Mouse (Mus musculus): ENCODE measurements at regions not wholly inside any gene's neighbourhood (a gene's known extent, or its start where the extent isn't known, plus 50 kb on each side); places are given as distances from the start of the nearest gene placed in this dataset.
"Not testable (repeated sequence)": the region's sequence is repeated elsewhere in the genome, so short reads cannot be mapped to it uniquely, and the experiment has no call there.

DNA sequence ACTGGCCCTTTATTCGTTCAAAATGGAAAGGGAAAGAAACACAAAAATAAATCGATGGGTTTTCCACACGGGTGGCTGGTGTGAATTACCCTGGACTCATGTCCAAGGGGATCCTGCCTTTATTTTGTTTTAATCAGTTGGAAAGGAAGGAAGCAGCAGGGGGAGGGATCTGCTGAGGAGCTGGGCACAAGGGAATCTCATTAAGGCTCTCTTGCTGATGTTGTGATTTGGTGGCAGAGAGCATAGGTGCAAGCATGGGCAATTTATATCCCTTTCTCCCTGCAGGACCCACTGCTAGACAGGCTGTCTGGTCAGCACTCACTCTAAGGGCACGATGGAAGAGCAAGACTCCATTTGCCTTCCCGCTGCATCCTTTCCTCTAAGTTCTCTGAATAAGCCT is 469.2 kb downstream of the Epha7 start:
- DNase-seq (ENCODE audit: low spot score in 2 of 2): no peak

DNA sequence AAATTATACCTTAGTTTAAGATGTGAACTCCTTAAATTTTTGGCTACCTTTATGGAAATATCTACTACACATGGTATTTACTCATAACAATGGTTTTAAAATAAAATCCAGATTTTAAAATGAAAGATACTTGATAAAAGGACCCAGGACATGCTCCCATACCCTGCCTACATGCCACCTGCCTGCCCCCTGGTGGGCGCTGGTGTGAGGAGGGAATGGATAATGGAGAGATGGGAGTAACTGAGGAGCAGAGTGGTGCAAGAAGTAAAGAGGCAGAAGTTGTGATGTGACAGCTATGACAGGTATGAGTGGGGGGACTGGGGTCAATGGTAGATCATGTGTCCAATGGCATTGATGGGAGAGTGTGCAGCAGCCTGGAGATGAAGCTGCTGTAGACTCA is 488.4 kb downstream of the Epha7 start:
- peak in 1 of 2 experiments; percentile 21 for DNase-seq (ENCODE audit: low spot score in 2 of 2)

DNA sequence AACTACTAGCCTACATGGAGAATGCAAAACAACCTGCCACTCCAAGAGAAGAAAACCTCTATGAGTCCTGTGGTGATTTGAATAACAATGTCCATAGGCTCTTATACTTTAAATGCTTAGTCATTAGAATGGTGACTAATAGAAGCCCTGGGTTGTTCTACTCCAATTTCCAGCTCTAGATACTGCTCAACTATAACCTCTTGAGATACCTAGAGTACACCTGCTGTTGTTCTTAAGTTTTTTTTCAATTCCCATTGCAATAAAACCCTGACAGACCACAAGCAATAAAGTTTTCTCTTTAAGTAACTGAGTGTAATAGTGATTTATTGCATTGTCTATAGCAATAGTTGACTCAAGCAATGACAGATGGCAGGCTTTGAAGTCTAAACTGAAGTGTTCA is 491.0 kb downstream of the Epha7 start:
- DNase-seq (ENCODE audit: low spot score in 2 of 2): no peak

DNA sequence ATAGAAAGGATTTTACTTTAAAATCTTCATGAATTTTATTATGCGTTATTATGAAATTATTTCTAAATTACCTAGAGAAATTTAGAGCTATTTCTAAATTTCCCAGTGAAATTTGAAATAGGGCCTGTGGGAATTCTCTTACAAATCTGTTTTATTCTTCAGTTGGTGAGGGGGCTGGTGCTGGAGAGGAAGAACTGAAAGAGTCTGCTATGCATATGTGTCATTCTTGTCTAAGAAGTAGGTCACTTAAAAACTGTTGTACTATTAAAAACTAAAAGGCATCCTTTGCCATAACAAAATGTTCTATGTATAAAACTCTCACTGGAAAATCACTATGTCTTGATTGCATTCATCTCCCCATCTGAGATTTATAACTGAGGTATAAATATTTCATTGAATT is 494.3 kb downstream of the Epha7 start:
- DNase-seq (ENCODE audit: low spot score in 2 of 2): no peak

DNA sequence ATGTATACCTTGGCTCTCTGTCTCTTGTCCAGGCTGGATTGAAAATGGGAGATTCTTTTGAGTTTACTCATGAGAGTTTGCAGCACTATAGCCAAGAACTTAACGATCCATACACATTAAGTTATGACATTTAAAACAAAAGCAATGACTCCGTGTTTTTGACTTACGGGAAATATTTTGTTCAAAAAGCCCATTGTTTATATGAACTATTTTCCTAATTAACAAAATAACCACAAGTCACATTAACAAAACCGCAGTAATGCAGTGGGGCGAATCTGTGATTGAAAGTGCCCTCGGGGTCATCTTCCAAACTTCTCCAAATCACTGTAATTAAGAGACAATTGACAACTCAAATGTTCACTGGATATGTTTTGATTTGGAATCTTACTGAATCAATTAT is 511.0 kb downstream of the Epha7 start:
- DNase-seq (ENCODE audit: low spot score in 2 of 2): no peak

DNA sequence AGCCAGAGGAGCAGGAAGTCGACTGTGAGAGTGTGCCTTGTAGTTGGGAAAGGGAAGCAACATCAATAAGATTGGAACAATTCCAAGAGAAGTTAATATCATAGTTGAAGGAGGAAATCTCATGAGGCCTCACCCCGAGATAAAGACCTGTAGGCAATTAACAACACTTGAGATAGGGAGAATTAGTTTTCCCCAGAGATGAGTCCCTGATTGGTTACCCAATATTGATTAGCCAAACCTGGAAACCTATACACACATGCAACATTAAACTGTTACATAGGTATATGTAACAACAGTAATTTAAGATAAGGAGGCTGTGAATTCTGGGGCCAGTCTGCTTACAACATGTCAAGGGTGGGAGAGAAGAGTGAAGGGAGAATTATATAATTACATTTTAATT is 516.2 kb downstream of the Epha7 start:
- DNase-seq (ENCODE audit: low spot score in 2 of 2): no peak

DNA sequence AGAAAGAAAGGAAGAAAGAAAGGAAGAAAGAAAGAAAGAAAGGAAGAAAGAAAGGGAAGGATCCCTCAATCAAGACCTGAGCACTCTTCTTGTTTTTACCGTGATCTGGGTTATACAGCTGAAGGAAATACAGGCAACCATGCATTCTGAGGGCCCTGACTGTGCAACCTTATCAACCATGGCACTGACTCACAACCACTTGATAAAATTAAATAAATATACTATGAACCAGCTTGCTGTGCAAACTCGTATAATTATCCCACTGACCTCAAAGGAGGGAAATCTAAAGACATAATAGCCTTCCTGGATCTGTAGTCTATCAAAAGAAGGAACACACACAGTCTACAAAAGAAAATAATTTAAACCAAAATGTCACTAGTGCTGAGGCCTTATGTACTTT is 518.8 kb downstream of the Epha7 start:
- no peak for DNase-seq (ENCODE audit: low spot score in 2 of 2)

DNA sequence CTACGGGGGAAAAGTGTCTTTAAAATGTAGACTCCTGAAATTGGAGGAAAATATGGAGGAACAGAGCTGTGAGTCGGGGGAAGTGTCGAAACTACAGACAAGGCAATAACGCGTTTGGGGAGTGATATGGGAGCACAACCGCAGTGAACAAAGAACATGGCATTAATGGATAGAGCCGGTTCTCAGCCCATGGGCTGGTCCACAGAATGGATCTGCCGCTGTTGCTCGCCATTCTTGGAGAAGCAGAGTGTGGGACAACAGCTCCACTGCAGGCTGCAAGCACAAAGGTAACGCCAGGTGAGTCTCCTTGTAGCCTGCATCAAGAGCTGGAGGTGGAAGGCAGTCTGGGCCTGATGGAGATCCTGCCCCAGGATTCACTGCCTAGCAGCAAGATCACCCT is 524.3 kb downstream of the Epha7 start:
- no peak for DNase-seq (ENCODE audit: low spot score in 2 of 2)

DNA sequence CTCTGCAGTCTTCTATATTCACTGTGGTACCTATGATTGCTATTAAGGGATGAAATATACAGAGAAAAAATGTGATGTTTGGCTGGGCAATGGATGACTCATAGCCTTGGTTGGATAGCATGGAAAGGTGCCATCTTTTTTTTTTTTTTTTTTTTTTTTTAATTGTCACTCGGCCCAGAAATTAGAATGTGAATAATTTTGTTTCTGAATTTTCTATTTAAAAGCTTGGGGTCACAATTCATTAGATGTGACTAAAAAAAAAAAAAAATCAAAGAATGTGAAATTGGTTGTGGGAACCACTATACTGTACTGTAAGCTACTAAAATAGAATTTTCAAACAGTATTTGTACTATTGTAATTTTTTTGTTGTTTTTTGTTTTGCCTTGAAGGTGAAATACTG is 549.3 kb downstream of the Epha7 start:
- DNase-seq (ENCODE audit: low spot score in 2 of 2): no peak

DNA sequence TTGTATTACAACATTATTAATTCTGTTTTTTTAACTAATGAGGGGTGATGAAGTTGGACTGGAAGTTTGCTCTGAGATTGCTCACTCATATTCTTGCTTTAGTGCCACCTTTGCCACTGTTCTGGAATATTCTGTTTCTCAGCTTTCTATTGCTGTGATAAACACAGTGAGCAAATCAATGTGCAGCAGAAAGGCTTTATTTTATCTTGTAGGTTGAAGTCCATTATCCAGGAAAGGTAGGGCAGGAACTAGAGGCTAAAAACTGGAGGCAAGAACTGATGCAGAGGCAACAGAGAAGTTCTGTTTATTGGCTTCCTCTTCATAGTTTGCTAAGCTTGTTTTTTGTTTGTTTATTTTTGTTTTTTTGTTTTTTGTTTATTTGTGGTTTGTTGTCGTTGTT is 576.4 kb downstream of the Epha7 start:
- no peak for DNase-seq (ENCODE audit: low spot score in 2 of 2)

DNA sequence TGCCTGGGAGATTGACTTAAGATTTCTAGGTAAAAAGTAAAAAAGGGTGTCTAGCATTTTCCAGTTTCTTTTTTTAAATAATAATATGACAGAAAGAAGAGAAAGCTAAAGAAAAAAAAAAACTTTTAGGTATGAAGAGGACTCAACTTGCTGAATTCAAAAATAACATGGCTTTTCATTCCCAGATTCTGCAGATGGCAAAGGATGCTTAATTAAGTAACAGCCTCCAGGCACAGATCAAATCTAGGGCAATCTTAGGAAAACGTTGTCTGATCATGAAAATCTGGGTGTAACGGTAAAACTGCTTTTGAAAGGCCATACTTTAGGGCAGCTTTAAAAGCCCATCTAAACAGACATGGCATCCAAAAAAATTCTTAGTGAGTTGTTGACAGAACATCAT is 577.4 kb downstream of the Epha7 start:
- no peak for DNase-seq (ENCODE audit: low spot score in 2 of 2)

DNA sequence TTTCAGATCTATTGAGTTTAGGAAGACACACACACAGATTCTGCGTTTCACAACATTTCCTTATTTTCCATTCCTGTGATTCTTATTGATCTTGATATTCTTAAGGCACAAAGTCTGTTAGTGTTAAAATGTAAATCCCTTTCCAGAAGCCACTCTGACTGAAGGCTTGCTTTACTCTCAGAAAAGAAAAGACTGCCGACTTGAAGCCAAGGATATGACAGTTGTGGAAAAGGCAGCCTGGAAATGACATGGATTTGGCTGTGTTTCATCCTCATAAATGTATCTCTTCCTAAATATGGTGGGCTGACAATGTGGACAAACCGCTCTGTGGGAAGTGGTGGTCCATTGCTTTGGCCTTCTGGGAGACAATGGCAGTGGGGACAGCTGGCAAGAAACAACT is 589.2 kb downstream of the Epha7 start:
- no peak for DNase-seq (ENCODE audit: low spot score in 2 of 2)

DNA sequence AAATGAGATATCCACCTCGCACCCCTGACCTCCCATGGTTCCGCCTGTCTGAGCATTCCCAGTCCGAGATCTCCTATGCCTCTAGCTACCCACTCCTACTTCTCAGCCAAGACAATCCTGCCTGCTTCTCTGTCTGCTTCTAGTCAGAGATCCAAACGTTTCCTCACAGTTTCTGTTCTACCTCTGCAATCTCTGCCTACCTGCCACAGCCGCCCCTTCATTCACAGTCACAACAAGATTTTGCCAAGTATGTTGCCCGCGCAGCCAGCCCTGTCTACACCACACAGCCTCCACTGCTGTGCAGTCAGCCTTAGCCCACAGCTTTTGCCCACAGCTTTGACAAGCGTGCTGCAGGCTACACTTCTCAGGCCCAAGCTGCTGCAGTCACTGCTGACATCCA is 601.7 kb downstream of the Epha7 start:
- DNase-seq (ENCODE audit: low spot score in 2 of 2): no peak

DNA sequence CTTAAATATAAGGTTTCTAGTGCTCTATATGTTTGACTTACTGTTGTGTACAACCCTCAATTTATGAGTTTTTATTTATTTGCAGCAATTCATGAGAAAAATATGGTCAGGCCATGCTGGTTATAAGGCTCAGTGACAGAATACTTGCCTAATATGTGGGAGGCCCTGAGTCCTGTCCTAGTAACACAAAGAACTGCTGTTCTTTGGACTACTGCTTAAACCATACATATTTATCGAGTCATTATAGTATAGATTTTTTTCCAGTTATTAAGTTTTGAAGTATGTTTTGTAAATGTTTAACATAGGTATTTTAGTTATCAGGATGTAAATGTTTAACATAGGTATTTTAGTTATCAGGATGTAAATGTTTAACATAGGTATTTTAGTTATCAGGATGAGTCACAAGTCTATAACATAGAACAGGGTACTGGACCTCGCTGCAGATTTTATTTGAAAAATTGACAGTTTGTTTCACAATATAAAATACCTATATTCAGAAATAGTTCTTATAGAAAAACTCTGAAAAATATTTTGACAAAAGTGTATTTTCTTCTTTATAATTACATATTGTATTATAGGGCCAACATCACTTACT is 607.4 kb downstream of the Epha7 start:
- no peak for DNase-seq (ENCODE audit: low spot score in 2 of 2)

DNA sequence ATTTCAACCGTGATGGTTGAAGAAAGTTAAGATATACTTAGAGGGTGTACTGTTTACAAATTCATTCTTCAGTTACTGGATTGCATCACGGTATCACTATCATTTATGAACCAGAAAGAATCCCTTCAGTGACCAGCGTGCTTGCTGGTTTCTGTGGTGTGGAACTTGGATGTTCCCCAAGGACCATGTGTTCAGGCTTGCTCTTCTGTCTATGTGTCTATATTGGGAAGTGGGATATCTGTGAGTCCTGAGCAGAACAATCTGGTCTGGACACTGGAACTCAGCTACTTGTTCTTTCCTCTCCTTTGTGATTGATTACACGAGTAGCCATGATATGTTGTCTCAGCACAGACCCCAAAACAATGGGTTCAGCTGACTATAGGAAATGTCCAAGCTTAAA is 618.6 kb downstream of the Epha7 start:
- not testable (repeated sequence) for DNase-seq (ENCODE audit: low spot score in 2 of 2)

DNA sequence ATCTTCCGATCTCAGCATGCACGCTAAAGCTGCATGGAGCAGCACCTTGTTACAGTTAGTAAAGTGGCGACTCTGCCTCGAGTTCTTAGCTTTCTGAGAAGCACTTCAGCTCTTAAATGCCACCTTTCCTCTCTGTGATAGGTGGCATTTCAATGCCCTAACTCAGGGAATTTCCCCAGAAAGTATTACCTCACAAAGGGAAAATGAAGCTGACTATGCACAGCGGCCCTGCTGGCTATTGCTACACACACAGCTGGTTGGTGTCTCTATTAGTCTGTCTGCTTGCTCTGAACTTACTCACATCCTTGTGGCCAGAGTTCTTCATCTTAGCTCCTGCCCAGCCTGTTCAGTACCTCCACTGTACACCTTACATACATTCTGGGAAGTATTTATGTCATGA is 650.4 kb downstream of the Epha7 start:
- DNase-seq (ENCODE audit: low spot score in 2 of 2): no peak

DNA sequence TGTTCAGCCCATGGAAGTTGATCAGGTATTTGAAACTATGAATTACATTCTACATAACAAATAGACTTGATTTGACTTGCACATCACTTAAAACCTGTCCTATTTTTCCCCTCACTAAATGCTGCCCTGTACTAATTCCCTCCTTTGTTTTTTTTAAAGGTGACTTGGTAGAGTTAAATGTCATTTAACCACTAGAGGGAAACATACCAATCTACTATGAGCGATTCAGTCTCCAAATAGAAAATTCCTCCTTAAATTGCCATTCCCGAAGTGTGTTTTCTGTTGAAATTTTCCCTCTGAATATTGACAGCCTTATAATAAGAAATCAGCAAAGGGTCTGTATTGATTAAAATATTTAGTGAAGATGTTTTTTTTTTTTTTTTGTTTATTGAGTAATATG is 653.4 kb downstream of the Epha7 start:
- no peak for DNase-seq (ENCODE audit: low spot score in 2 of 2)

DNA sequence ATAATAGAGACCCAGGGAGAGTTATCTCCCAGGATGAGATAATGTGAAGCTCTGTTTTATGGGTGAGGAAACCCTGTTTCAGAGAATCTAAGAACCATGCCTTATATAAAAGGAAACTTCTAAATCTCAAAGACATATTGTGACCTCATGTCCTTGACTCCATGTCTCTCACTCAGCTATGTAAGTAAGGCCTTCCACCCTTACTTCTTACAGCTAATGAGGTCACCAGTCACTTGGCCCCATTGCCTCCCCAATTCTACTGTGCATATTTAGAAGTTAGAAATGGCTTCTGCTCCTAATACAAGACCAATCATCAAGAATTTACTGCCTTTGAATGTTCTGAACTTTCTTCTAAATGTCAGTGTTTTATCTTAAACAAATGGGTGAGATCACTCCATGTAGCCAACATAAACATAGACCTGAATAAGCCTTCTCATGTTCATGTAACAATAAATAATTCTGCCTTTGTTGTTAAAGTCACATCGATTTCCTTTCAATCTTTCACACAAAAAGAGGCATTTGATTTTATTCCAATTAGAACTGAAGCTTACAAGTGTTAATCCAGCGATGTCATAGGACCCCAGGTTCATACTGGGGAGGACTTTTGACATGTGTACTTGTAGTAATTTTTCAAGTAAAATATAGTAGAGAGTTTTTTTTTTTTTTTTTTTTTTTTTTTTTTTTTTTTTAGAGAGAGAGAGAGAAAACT is 667.6 kb downstream of the Epha7 start:
- no peak for DNase-seq (ENCODE audit: low spot score in 2 of 2)

DNA sequence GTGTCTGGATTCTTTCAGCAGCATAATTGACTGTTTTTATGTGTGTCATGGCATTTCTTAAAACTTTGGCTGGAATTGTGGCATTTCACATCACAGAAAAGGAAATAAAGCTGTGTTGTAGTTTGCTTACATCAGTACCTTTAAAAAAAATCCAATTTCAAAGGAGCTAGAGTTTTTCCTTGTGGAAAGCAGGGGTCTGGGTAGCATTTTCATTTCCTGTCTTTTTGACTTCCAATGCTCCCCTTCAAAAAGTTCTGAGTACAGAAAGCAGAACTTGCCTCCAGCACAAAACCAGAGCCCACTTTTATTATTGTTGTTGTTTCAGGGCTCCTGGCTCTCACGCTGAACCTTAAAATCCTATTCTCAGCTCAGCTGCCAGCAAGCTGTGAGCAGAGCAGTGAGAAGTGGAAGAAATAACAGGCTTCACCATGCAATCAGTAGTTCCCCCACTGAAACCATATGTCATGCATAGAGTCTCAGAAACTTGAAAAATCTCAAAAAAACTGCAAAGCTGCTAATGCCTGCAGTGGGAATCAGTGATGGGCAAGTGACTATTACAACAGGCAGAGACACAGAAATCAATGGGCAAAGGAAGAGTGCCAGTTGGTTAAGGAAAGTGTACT is 668.3 kb downstream of the Epha7 start:
- no peak for DNase-seq (ENCODE audit: low spot score in 2 of 2)

DNA sequence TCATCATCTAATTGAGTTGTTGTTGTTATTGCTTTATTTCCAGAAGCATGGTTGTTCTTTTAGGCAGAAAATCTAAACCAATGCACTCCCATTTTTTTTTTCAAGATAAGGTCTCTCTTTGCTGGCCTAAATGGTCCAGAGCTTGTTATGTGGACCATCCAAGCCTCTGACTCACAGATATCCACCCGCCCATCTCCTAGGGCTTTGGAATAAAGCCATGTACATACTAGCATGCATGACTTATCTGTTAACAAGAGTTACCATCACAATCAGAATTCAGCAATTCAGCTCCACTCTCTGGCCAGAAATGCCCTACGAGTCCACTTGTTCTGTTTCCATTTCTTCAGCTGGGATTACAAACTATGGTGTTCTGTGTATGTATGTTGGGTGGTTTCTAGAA is 669.5 kb downstream of the Epha7 start:
- no peak for DNase-seq (ENCODE audit: low spot score in 2 of 2)

DNA sequence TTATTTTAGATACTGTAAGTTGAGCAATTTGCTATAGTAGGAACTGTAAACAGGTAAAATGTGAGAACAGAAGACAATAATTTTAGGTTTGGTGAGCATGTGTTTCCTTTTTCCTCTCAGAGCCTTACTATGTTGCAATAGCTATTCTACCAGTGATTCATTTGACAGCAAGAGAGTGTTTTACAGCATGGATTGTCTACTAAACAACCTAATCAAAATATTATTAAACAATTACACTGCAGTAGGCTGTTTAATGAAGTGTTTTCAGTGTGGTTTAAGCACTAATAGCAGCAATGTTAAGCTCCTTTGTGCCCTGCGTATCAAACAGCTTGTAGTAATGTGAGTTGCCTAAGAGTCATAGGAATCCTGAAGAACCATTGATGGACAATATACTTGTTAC is 687.9 kb downstream of the Epha7 start:
- DNase-seq (ENCODE audit: low spot score in 2 of 2): no peak

DNA sequence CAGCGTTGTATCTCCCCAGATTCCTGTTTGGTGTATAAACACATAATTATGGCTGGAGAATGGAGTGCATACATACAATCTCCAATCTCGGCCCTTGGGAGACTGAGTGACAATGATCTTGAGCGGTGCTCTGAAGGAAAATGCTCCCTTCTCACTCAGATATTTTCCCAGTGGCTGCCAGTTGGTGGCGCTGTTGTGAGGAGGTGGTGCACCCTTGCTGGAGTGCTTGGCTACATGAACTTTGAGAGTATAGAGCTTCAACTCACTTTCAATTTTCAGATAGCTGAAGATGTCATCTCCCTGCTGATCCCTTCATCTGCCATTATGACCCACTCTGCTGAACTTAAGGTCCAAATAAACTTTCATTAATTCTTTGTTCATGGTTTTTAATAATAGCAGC is 712.1 kb downstream of the Epha7 start:
- no peak for DNase-seq (ENCODE audit: low spot score in 2 of 2)
